Mouse (Mus musculus): Measurements from ENCODE around the gene Kti12. TPM values are rescaled to one million over a fixed set of nuclear protein-coding genes. Genes with fewer than 3 reads are reported as not detected.
A peak's percentile ranks its signal among the peaks of the same experiment; 100 is the strongest.

Gene Kti12
- total and polyA plus RNA-seq, 3 experiments: 36.1 to 81.3 (median 66.0) TPM

- peak; percentile 86 for TF ChIP-seq NELFE (IDR thresholded peaks at IDR 0.05; ENCODE audit: low read depth, low read length)
Observed at GRCm38 (mm10) chr4:108834115-108834970, 13.2 kb upstream of the Kti12 start, which contains the start of gene Txndc12 (continued).

GRCm38 (mm10) chr4:108834971-108835311 is 12.6 kb upstream of the Kti12 start:
- no peaks in the 10 kb centered on the region for H3K9me3 ChIP-seq (replicated peaks; ENCODE audit: low read length)
- H3K4me3 ChIP-seq (replicated peaks in 1 of 3; ENCODE audit: low read depth in 2 of 3, low read length in 2 of 3, poor library complexity in 1 of 3): peak overlapping the region; percentile 72 to 83 (median 76)

GRCm38 (mm10) chr4:108835496-108835895 is 12.1 kb upstream of the Kti12 start:
- peak; percentile 29 for DNase-seq (ENCODE audit: extremely low read depth)
- in situ Hi-C loops (cut with MboI; ENCODE audit: low pct_ligation_motif_present, low pct_unique_long_range_greater_than_20kb, low sequenced_read_pairs): no loop called here
- H3K9ac ChIP-seq (ENCODE audit: insufficient read depth, low read depth): peak overlapping the region; percentile 98

More at GRCm38 (mm10) chr4:108834971-108835311, 12.6 kb upstream of the Kti12 start:
- DNase-seq (ENCODE audit: extremely low read depth): no peak
- peak overlapping the region; percentile 98 for H3K9ac ChIP-seq (ENCODE audit: insufficient read depth, low read depth)
- H3K4me2 ChIP-seq (ENCODE audit: insufficient read depth, low read depth, poor library complexity, severe bottlenecking): peak overlapping the region; percentile 83
- peaks cover 0 to 42% of the 10 kb centered on the region in 2 experiments; a peak in 2 of 4 replicates for H3K4me1 ChIP-seq (ENCODE audit: control insufficient read depth in 1 of 2, insufficient read depth in 2 of 2)
- H3K27me3 ChIP-seq (replicated peaks): no peaks in the 10 kb centered on the region
- in situ Hi-C loops (cut with MboI; ENCODE audit: low pct_ligation_motif_present, low pct_unique_long_range_greater_than_20kb, low sequenced_read_pairs) (no loop called here), dilution Hi-C loops (cut with MboI; ENCODE audit: extremely low pct_ligation_motif_present, extremely low pct_unique_long_range_greater_than_20kb, low sequenced_read_pairs) (no loop called here)
- H3K36me3 ChIP-seq (replicated peaks in 1 of 2; ENCODE audit: control insufficient read depth in 1 of 2, insufficient read depth in 1 of 2, low read length in 1 of 2): peaks cover 4 to 22% of the 10 kb centered on the region in 2 experiments
- peak overlapping the region; percentile 98; the same call in 1 of the 2 replicates for H3K27ac ChIP-seq (ENCODE audit: insufficient read depth, low read depth)
- TF ChIP-seq SIN3A (IDR thresholded peaks at IDR 0.05; ENCODE audit: low read length): no peak
- 0 out of 4 replicates have a peak, but pooled peaks of 1 of the 2 experiments have one; percentile 3 for TF ChIP-seq CTCF (conservative IDR thresholded peaks at IDR 0.05 in 1 of 2, IDR thresholded peaks at IDR 0.05 in 1 of 2; ENCODE audit: low read depth in 2 of 2, low read length in 2 of 2)
- H3K79me2 ChIP-seq (replicated peaks; ENCODE audit: control insufficient read depth, extremely low read depth, insufficient read depth, poor library complexity, severe bottlenecking): peaks cover 47% of the 10 kb centered on the region

GRCm38 (mm10) chr4:108838031-108838430 is 9.6 kb upstream of the Kti12 start:
- H3K27me3 ChIP-seq (replicated peaks): no peaks in the 10 kb centered on the region
- no peak overlapping the region for H3K9ac ChIP-seq (ENCODE audit: insufficient read depth, low read depth)
- H3K27ac ChIP-seq (ENCODE audit: insufficient read depth, low read depth): no peak overlapping the region
- no peak for DNase-seq (ENCODE audit: extremely low read depth)
- peaks cover 37% of the 10 kb centered on the region for H3K79me2 ChIP-seq (replicated peaks; ENCODE audit: control insufficient read depth, extremely low read depth, insufficient read depth, poor library complexity, severe bottlenecking)
- in situ Hi-C loops (cut with MboI; ENCODE audit: low pct_ligation_motif_present, low pct_unique_long_range_greater_than_20kb, low sequenced_read_pairs): no loop called here
- H3K36me3 ChIP-seq (replicated peaks in 1 of 2; ENCODE audit: control insufficient read depth in 1 of 2, insufficient read depth in 1 of 2, low read length in 1 of 2): peaks cover 0 to 31% of the 10 kb centered on the region in 2 experiments
- dilution Hi-C loops (cut with MboI; ENCODE audit: extremely low pct_ligation_motif_present, extremely low pct_unique_long_range_greater_than_20kb, low sequenced_read_pairs): no loop called here
- H3K4me3 ChIP-seq (replicated peaks in 1 of 3; ENCODE audit: low read depth in 2 of 3, low read length in 2 of 3, poor library complexity in 1 of 3): no peak overlapping the region
- no peaks in the 10 kb centered on the region for H3K9me3 ChIP-seq (replicated peaks; ENCODE audit: low read length)
- no peak overlapping the region for H3K4me2 ChIP-seq (ENCODE audit: insufficient read depth, low read depth, poor library complexity, severe bottlenecking)
- H3K4me1 ChIP-seq (ENCODE audit: control insufficient read depth in 1 of 2, insufficient read depth in 2 of 2): peaks cover 0 to 22% of the 10 kb centered on the region in 2 experiments; a peak in 2 of 4 replicates
- no peak for TF ChIP-seq NELFE (IDR thresholded peaks at IDR 0.05; ENCODE audit: low read depth, low read length)
- no peak for TF ChIP-seq ZKSCAN1 (IDR thresholded peaks at IDR 0.05; ENCODE audit: borderline replicate concordance, low read depth, low read length)
- no peak for TF ChIP-seq ZC3H11A (IDR thresholded peaks at IDR 0.05; ENCODE audit: low read depth, low read length)
- no peak for TF ChIP-seq IRF4 (IDR thresholded peaks at IDR 0.05; ENCODE audit: low read depth, low read length)
- no peak for TF ChIP-seq MYC (IDR thresholded peaks at IDR 0.05; ENCODE audit: low read depth, low read length)
- TF ChIP-seq MEF2A (IDR thresholded peaks at IDR 0.05; ENCODE audit: borderline replicate concordance, low read depth, low read length): no peak
- no peak for TF ChIP-seq RAD21 (IDR thresholded peaks at IDR 0.05; ENCODE audit: low read depth, low read length)
- no peak for TF ChIP-seq ZNF384 (IDR thresholded peaks at IDR 0.05; ENCODE audit: low read depth, low read length)
- TF ChIP-seq CTCF (conservative IDR thresholded peaks at IDR 0.05 in 1 of 2, IDR thresholded peaks at IDR 0.05 in 1 of 2; ENCODE audit: low read depth in 2 of 2, low read length in 2 of 2): no peak
- TF ChIP-seq ELF1 (IDR thresholded peaks at IDR 0.05; ENCODE audit: low read depth, low read length): no peak

More at GRCm38 (mm10) chr4:108835496-108835895, 12.1 kb upstream of the Kti12 start:
- no peaks in the 10 kb centered on the region for H3K27me3 ChIP-seq (replicated peaks)
- H3K4me1 ChIP-seq (ENCODE audit: control insufficient read depth in 1 of 2, insufficient read depth in 2 of 2): peaks cover 0 to 38% of the 10 kb centered on the region in 2 experiments; a peak in 2 of 4 replicates
- H3K27ac ChIP-seq (ENCODE audit: insufficient read depth, low read depth): no peak overlapping the region
- peaks cover 45% of the 10 kb centered on the region for H3K79me2 ChIP-seq (replicated peaks; ENCODE audit: control insufficient read depth, extremely low read depth, insufficient read depth, poor library complexity, severe bottlenecking)
- TF ChIP-seq CTCF (conservative IDR thresholded peaks at IDR 0.05 in 1 of 2, IDR thresholded peaks at IDR 0.05 in 1 of 2; ENCODE audit: low read depth in 2 of 2, low read length in 2 of 2) (no peak), MAFK (IDR thresholded peaks at IDR 0.05; ENCODE audit: insufficient replicate concordance, low read length) (no peak), USF2 (conservative IDR thresholded peaks at IDR 0.05; ENCODE audit: low read depth, low read length) (no peak), RAD21 (IDR thresholded peaks at IDR 0.05; ENCODE audit: low read depth, low read length) (no peak), ZKSCAN1 (IDR thresholded peaks at IDR 0.05; ENCODE audit: borderline replicate concordance, low read depth, low read length) (no peak), E2F4 (IDR thresholded peaks at IDR 0.05; ENCODE audit: insufficient replicate concordance, low read depth, low read length) (no peak), POLR2A (IDR thresholded peaks at IDR 0.05; ENCODE audit: low read depth, low read length) (no peak), RCOR1 (conservative IDR thresholded peaks at IDR 0.05; ENCODE audit: low read depth, low read length) (no peak), CHD2 (IDR thresholded peaks at IDR 0.05; ENCODE audit: low read length) (no peak), MEF2A (IDR thresholded peaks at IDR 0.05; ENCODE audit: borderline replicate concordance, low read depth, low read length) (no peak), MXI1 (IDR thresholded peaks at IDR 0.05; ENCODE audit: low read depth, low read length) (no peak), SMC3 (IDR thresholded peaks at IDR 0.05; ENCODE audit: low read depth, low read length) (no peak)
- no peaks in the 10 kb centered on the region for H3K9me3 ChIP-seq (replicated peaks; ENCODE audit: low read length)
- peaks cover 0 to 21% of the 10 kb centered on the region in 2 experiments for H3K36me3 ChIP-seq (replicated peaks in 1 of 2; ENCODE audit: control insufficient read depth in 1 of 2, insufficient read depth in 1 of 2, low read length in 1 of 2)
- H3K4me3 ChIP-seq (replicated peaks in 1 of 3; ENCODE audit: low read depth in 2 of 3, low read length in 2 of 3, poor library complexity in 1 of 3): peak overlapping the region; percentile 72 to 83 (median 76)
- dilution Hi-C loops (cut with MboI; ENCODE audit: extremely low pct_ligation_motif_present, extremely low pct_unique_long_range_greater_than_20kb, low sequenced_read_pairs): no loop called here
- H3K4me2 ChIP-seq (ENCODE audit: insufficient read depth, low read depth, poor library complexity, severe bottlenecking): peak overlapping the region; percentile 83

All from CH12.LX (cell line).